Mouse (Mus musculus): ENCODE measurements around the gene Acer2. TPM values are rescaled to one million over a fixed set of nuclear protein-coding genes. Genes with fewer than 3 reads are reported as not detected.

The Acer2 gene
- polyA plus RNA-seq, 1 experiment = 3.8 TPM

GRCm38 (mm10) chr4:86942656-86943055, 68.5 kb downstream of the Acer2 start:
- DNase-seq (ENCODE audit: low read depth, low spot score) = no peak
- WGBS = 75% methylated on average over 6 of the region's 6 CpGs

- 69% methylated on average over 6 of the region's 6 CpGs for WGBS
- DNase-seq (ENCODE audit: low read depth, low spot score) = no peak
Measured at GRCm38 (mm10) chr4:86943296-86943695, 69.1 kb downstream of the Acer2 start.

GRCm38 (mm10) chr4:86948794-86949193, 74.6 kb downstream of the Acer2 start:
- DNase-seq (ENCODE audit: low read depth, low spot score) = no peak
- WGBS = 83% methylated on average over 1 of the region's 1 CpGs

GRCm38 (mm10) chr4:86953519-86953918, 79.3 kb downstream of the Acer2 start:
- 62% methylated on average over 5 of the region's 5 CpGs for WGBS
- DNase-seq (ENCODE audit: low read depth, low spot score) = no peak

- 64% methylated on average over 4 of the region's 4 CpGs for WGBS
- no peak for DNase-seq (ENCODE audit: low read depth, low spot score)
Measured at GRCm38 (mm10) chr4:86955448-86955847, 81.3 kb downstream of the Acer2 start.

GRCm38 (mm10) chr4:86957576-86958411, 83.6 kb downstream of the Acer2 start:
- no peak for DNase-seq (ENCODE audit: low read depth, low spot score)
- 43% methylated on average over 14 of the region's 14 CpGs for WGBS

GRCm38 (mm10) chr4:86977272-86977671, 103.1 kb downstream of the Acer2 start:
- WGBS = 81% methylated on average over 5 of the region's 5 CpGs
- no peak for DNase-seq (ENCODE audit: low read depth, low spot score)

Other genes with a start within 250 kb of the Acer2 start
- 74.8 and 99.5 TPM in 2 replicates for gene Plin2, start 204.3 kb upstream of the Acer2 start, polyA plus RNA-seq (2012; rRNA removed)
- 3.4 and 8.1 TPM in 2 replicates for gene Dennd4c, start 125.8 kb upstream of the Acer2 start, polyA plus RNA-seq (2012; rRNA removed)
- gene Rps6, start 17.0 kb upstream of the Acer2 start, polyA plus RNA-seq (2012; rRNA removed) = 481 and 590 TPM in 2 replicates

All from large intestine, adult 2 months (tissue).